Mouse (Mus musculus): ENCODE measurements around the gene Hist1h2ao. TPM values are rescaled to one million over a fixed set of nuclear protein-coding genes. Genes with fewer than 3 reads are reported as not detected.
A peak's percentile ranks its signal among the peaks of the same experiment; 100 is the strongest.
"Not testable (repeated sequence)": the region's sequence is repeated elsewhere in the genome, so short reads cannot be mapped to it uniquely, and the experiment has no call there.

Gene Hist1h2ao
- polyA plus RNA-seq, 1 experiment, result not detected

DNA sequence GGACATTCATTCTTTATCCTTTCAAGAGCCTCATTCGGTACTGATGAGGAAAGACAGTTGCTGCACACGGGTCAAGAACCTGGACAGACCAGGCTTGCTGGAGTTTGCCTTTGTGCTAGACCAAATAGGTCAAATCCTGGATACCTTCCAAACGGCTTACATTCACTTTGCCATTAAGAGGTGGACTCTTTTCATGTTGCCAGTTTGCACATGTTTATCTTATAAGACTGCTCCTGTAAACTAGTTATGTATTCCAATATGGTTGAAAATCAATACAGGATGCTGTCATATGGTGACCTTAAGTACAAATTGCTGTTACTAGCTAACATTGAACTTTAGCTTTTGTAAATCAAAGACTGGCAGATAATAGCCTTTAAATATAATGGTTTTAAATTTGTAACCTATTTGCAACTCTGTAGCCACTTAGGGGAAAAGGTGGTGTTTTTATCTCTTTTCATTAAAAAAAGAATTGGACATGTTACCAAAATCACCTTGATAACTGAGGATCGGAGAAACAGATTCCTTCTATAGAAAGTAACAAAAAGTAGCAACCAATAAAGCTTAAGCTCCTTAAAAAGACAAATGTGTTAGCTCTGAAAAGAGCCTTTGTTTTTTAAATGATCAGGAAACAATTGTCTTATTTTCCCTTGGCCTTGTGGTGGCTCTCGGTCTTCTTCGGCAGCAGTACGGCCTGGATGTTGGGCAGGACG, 23.9 kb upstream of the Hist1h2ao start:
- TF ChIP-seq FLI1 (IDR thresholded peaks at IDR 0.05; ENCODE audit: low read length) (no peak), GATA1 (IDR thresholded peaks at IDR 0.05; ENCODE audit: borderline replicate concordance, low read length) (no peak)
- H3K9me3 ChIP-seq, result no peaks in the 10 kb centered on the region
- H3K36me3 ChIP-seq (replicated peaks; ENCODE audit: low read length), result no peaks in the 10 kb centered on the region
- peak overlapping the region; percentile 88 for H3K4me3 ChIP-seq (replicated peaks)
- no peaks in the 10 kb centered on the region for H3K27me3 ChIP-seq (replicated peaks)
- peaks cover 59% of the 10 kb centered on the region for H3K4me1 ChIP-seq

- not testable (repeated sequence) for H3K9me3 ChIP-seq; H3K36me3 ChIP-seq (replicated peaks; ENCODE audit: low read length); H3K27me3 ChIP-seq (replicated peaks)
- peaks cover 58% of the 10 kb centered on the region for H3K4me1 ChIP-seq
- H3K4me3 ChIP-seq (replicated peaks), result peak within 1 kb of the TSS; percentile 89
Observed at GRCm38 (mm10) chr13:21786899-21787629, 23.2 kb upstream of the Hist1h2ao start, which contains the start of the genes Hist1h2an and Hist1h2bp. Gene Hist1h2an, minus strand, starts transcription at chr13:21787218. Gene Hist1h2bp, plus strand, starts transcription at chr13:21787461.

DNA sequence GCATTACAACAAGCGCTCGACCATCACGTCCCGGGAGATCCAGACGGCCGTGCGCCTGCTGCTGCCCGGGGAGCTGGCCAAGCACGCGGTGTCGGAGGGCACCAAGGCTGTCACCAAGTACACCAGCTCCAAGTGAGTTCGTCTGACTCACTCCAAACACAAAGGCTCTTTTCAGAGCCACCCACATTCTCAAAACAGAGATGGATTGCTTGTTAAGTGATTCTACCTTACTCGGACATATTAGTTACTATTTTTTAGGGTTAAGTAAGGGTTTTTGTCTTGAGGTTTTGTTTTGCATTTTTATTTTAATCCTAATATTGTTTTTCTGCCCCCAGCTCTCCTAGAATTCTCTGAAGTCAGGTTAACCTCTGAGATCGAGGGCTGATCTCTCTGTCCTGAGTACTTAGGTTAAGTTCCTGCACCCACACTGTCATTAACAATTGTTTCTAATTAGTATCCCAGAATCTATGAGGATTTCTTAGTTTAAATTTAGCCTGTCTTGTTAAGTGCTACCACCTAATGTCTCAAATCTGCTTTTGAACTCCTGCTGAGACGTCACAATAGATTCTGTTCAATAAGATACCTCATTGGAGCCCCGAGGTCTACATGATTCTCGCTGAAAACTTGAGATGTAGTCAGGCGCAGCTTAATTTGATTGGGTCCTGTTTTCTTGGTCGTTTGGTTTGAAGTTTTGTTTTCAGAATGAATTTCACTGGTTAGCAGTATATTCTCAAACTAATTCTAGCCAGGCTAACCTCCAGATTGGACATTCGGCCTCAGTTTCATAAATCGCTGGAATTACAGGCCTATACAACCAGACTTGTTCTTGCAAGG, 22.3 kb upstream of the Hist1h2ao start:
- TF ChIP-seq GATA1 (IDR thresholded peaks at IDR 0.05; ENCODE audit: borderline replicate concordance, low read length), result no peak
- TF ChIP-seq FLI1 (IDR thresholded peaks at IDR 0.05; ENCODE audit: low read length), result no peak
- H3K36me3 ChIP-seq (replicated peaks; ENCODE audit: low read length), result no peaks in the 10 kb centered on the region
- H3K4me1 ChIP-seq, result peaks cover 50% of the 10 kb centered on the region
- H3K27me3 ChIP-seq (replicated peaks), result no peaks in the 10 kb centered on the region
- H3K9me3 ChIP-seq, result no peaks in the 10 kb centered on the region
- H3K4me3 ChIP-seq (replicated peaks), result peak overlapping the region; percentile 81

DNA sequence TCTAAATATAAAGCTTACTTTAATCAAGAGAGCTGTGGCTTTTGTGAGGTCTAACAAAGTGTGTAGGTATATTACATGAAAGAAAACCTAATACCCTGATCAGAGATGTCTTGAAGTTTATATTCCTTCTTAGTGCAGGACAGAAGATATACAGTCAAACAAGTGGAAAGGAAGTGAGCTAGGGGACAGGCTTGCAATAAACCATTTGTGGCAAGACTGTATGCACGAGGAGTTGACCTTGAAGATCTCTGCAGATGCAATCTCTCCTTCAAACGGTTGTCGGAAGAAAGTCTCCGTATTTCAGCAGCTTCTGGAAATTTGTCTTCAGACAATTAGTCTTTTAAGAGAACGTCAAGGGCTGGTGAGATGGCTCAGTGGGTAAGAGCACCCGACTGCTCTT, 20.3 kb upstream of the Hist1h2ao start:
- H3K4me1 ChIP-seq, result peaks cover 40% of the 10 kb centered on the region
- H3K4me3 ChIP-seq (replicated peaks), result no peak overlapping the region
- H3K27me3 ChIP-seq (replicated peaks), result no peaks in the 10 kb centered on the region
- TF ChIP-seq FLI1 (IDR thresholded peaks at IDR 0.05; ENCODE audit: low read length) (no peak), GATA1 (IDR thresholded peaks at IDR 0.05; ENCODE audit: borderline replicate concordance, low read length) (no peak)
- H3K9me3 ChIP-seq, result no peaks in the 10 kb centered on the region
- no peaks in the 10 kb centered on the region for H3K36me3 ChIP-seq (replicated peaks; ENCODE audit: low read length)

- peaks cover 37% of the 10 kb centered on the region for H3K4me1 ChIP-seq
- no peaks in the 10 kb centered on the region for H3K27me3 ChIP-seq (replicated peaks)
- H3K4me3 ChIP-seq (replicated peaks), result peak overlapping the region; percentile 64
- no peaks in the 10 kb centered on the region for H3K36me3 ChIP-seq (replicated peaks; ENCODE audit: low read length)
- no peaks in the 10 kb centered on the region for H3K9me3 ChIP-seq
- no peak for TF ChIP-seq GATA1 (IDR thresholded peaks at IDR 0.05; ENCODE audit: borderline replicate concordance, low read length)
- no peak for TF ChIP-seq FLI1 (IDR thresholded peaks at IDR 0.05; ENCODE audit: low read length)
Observed at GRCm38 (mm10) chr13:21790601-21791283, 19.5 kb upstream of the Hist1h2ao start.

DNA sequence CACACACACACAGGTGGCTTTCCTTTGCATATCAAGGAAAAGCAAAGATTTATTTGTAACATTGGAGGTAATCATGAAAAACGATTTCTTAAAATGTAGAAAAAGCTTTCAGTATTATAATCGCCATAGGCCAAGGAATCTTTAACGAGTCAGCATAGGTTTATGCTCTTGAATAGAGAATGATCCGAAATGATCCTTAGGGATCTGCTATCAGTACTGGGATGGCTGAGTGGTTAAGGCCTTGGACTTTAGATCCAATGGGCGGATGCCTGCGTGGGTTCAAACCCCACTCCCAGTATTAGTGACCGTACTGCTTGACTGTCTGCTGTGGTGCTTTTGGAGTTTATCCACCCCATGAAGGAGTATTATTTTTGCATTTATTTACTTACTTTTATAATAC, 14.7 kb upstream of the Hist1h2ao start:
- H3K4me1 ChIP-seq, result peaks cover 12% of the 10 kb centered on the region
- no peak for TF ChIP-seq FLI1 (IDR thresholded peaks at IDR 0.05; ENCODE audit: low read length)
- TF ChIP-seq GATA1 (IDR thresholded peaks at IDR 0.05; ENCODE audit: borderline replicate concordance, low read length), result no peak
- no peaks in the 10 kb centered on the region for H3K27me3 ChIP-seq (replicated peaks)
- no peaks in the 10 kb centered on the region for H3K9me3 ChIP-seq
- no peak overlapping the region for H3K4me3 ChIP-seq (replicated peaks)
- no peaks in the 10 kb centered on the region for H3K36me3 ChIP-seq (replicated peaks; ENCODE audit: low read length)

DNA sequence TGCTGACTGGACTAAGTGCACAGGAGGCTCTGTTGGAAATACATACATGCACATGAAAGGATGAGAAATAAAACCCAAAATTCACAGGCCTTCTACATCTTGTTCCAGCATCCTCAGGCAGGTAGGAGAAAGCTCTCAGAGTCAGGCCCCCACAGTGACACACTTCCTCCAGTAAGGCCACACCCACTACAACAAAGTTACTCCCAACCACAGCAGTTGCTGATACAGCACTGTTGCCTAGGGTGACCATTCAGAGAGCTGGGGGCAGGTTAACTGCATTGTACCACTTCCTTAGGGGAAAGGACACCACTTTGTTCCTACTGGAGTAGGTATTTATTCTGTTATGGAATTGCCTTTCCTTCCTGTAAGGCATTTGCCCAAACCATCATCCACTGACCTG, 13.1 kb upstream of the Hist1h2ao start:
- not testable (repeated sequence) for H3K4me3 ChIP-seq (replicated peaks); H3K4me1 ChIP-seq; H3K9me3 ChIP-seq; H3K36me3 ChIP-seq (replicated peaks; ENCODE audit: low read length); H3K27me3 ChIP-seq (replicated peaks)

- H3K9me3 ChIP-seq; H3K27me3 ChIP-seq (replicated peaks); H3K36me3 ChIP-seq (replicated peaks; ENCODE audit: low read length); H3K4me3 ChIP-seq (replicated peaks); H3K4me1 ChIP-seq: not testable (repeated sequence)
Observed at GRCm38 (mm10) chr13:21803058-21803457, 7.2 kb upstream of the Hist1h2ao start.

GRCm38 (mm10) chr13:21811074-21811473, 809 bp downstream of the Hist1h2ao start:
- H3K4me1 ChIP-seq; H3K4me3 ChIP-seq (replicated peaks); H3K36me3 ChIP-seq (replicated peaks; ENCODE audit: low read length); H3K9me3 ChIP-seq; H3K27me3 ChIP-seq (replicated peaks): not testable (repeated sequence)

- not testable (repeated sequence) for H3K27me3 ChIP-seq (replicated peaks); H3K4me1 ChIP-seq; H3K9me3 ChIP-seq; H3K36me3 ChIP-seq (replicated peaks; ENCODE audit: low read length)
- peak within 1 kb of the TSS; percentile 83 for H3K4me3 ChIP-seq (replicated peaks)
Observed at GRCm38 (mm10) chr13:21811539-21811938, 1.3 kb downstream of the Hist1h2ao start, which contains the start of gene Hist1h4m. Gene Hist1h4m, plus strand, starts transcription at chr13:21811746.

DNA sequence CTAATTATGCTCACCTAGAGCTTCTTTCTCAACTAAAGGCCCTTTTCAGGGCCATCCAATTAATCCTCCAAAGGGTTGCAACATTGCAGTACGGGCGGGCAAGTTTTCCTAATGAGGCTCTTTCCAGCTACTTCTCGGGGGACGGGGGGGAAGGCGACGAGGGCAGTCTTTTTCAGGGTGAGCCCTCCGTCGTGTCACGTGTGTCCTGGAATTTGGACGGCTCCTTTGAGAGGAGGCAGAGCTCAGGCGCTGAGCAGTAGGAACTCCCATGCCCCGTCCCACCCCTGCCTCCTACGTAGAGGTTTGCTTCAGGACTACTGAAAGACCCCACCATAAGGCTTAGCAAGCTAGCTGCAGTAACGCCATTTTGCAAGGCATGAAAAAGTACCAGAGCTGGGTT, 1.8 kb downstream of the Hist1h2ao start:
- H3K36me3 ChIP-seq (replicated peaks; ENCODE audit: low read length); H3K9me3 ChIP-seq; H3K27me3 ChIP-seq (replicated peaks); H3K4me1 ChIP-seq: not testable (repeated sequence)
- peak overlapping the region; percentile 83 for H3K4me3 ChIP-seq (replicated peaks)

DNA sequence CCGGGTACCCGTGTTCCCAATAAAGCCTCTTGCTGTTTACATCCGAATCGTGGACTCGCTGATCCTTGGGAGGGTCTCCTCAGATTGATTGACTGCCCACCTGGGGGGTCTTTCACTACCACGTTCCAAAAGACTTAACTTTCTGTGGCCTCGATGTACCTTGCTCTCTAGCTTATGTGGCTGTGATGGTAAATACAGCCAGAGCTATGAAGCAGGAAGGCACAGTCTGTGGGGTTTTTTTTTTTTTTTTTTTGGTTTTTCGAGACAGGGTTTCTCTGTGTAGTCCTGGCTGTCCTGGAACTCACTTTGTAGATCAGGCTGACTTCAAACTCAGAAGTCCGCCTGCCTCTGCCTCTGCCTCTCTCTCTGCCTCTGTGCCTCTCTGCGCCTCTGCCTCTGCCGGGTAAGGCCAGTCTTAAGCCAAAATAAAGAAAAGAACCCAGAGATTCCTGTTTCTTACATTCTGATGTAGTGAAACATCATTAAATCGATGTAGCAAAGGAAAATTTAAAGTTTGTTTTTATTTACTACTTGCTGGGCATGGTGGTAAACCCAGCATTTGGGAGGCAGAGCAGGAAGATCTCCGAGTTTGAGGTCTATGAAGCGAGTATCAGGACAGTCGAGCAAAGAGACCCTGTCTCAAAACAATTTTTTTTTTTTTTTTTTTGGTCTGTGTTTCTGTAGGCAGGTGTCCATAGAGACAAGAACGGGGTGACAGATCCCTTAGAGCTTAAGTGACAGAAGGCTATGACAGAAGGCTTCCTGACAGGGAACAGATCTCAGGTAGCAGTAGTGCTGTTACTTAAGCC, 10.0 kb downstream of the Hist1h2ao start:
- not testable (repeated sequence) for H3K9me3 ChIP-seq; H3K4me3 ChIP-seq (replicated peaks); H3K27me3 ChIP-seq (replicated peaks); H3K36me3 ChIP-seq (replicated peaks; ENCODE audit: low read length)
- H3K4me1 ChIP-seq, result peaks cover 12% of the 10 kb centered on the region

Data from megakaryocyte, embryonic 14.5 days (primary cell).